Mouse (Mus musculus) forebrain, embryonic 16.5 days (tissue): ENCODE results near the gene Ankle2. TPM values are rescaled to one million over a fixed set of nuclear protein-coding genes. Genes with fewer than 3 reads are reported as not detected.

Experiments used
- ATAC-seq: fragments of 200-750 bp; cut with Nextera tagmentation; 2 replicates; pipeline ENCODE4 v1.8.0; 2017; ENCODE audit warnings: mild to moderate bottlenecking, moderate library complexity
- H3K27ac ChIP-seq: fragments of 300-500 bp; sonication (generic); 2 replicates; pipeline ENCODE4 v1.5.1; 2014; ENCODE audit warnings: low read length, control low read depth
- H3K27me3 ChIP-seq: fragments of 300-500 bp; sonication (generic); replicated peaks from 2 replicates; pipeline ENCODE4 v1.6.1; 2014; ENCODE audit warnings: low read length; ENCODE audit not compliant: control insufficient read depth, insufficient read depth
- H3K36me3 ChIP-seq: fragments of 300-500 bp; sonication (generic); 2 replicates; pipeline ENCODE4 v1.6.1; 2014; ENCODE audit not compliant: control insufficient read depth, insufficient read depth
- H3K4me1 ChIP-seq: fragments of 300-500 bp; sonication (generic); replicated peaks from 2 replicates; pipeline ENCODE4 v1.6.1; 2014; ENCODE audit warnings: low read length; ENCODE audit not compliant: control insufficient read depth, insufficient read depth
- H3K4me2 ChIP-seq: fragments of 300-500 bp; sonication (generic); 2 replicates; pipeline ENCODE4 v1.6.1; 2014; ENCODE audit warnings: mild to moderate bottlenecking, low read length, control low read depth
- H3K4me3 ChIP-seq: fragments of 300-500 bp; sonication (generic); replicated peaks from 2 replicates; pipeline ENCODE4 v1.5.1; 2014; ENCODE audit warnings: mild to moderate bottlenecking, low read length, control low read depth
- H3K9ac ChIP-seq: fragments of 300-500 bp; sonication (generic); replicated peaks from 2 replicates; pipeline ENCODE4 v1.6.1; 2014; ENCODE audit warnings: low read depth, low read length, control low read depth
- H3K9me3 ChIP-seq: fragments of 300-500 bp; sonication (generic); 2 replicates; pipeline ENCODE4 v1.6.1; 2016; ENCODE audit warnings: low read length; ENCODE audit not compliant: control insufficient read depth
- WGBS: fragments of 180-500 bp; shearing (Covaris S2); extraction: QIAGEN DNeasy Blood & Tissue Kit; methylation state at CpG from one replicate; pipeline ENCODE4 v1.1.7; 2014; 5-methylcytosine and 5-hydroxymethylcytosine counted together
- polyA plus RNA-seq: library from polyadenylated mRNA; unstranded; fragments of >200 nt; fragmentation: Nextera tagmentation; extraction: Ambion mirVana; gene quantifications from 2 replicates; pipeline ENCODE4 v1.2.1, GENCODE M21; 2015

The Ankle2 gene
- 25.2 and 29.1 TPM in 2 replicates for polyA plus RNA-seq

- Histone ChIP-seq H3K4me2 (peak within 1 kb of the TSS; percentile 77), H3K4me1 (peaks cover 23% of the 10 kb centered on the region), H3K36me3 (no peaks in the 10 kb centered on the region; the same call in 1 of the 2 replicates), H3K27me3 (no peaks in the 10 kb centered on the region), H3K9me3 (no peaks in the 10 kb centered on the region), H3K27ac (peak within 1 kb of the TSS; percentile 92), H3K9ac (peak within 1 kb of the TSS; percentile 95), H3K4me3 (peak within 1 kb of the TSS; percentile 95)
- ATAC-seq, result peak; percentile 98
- 0% methylated on average over 76 of the region's 81 CpGs for WGBS
These were observed at the start of gene Ankle2 for GRCm38 (mm10) chr5:110230780-110231461. Gene Ankle2, plus strand, starts transcription at chr5:110231004.

- Histone ChIP-seq H3K9ac (no peak overlapping the region), H3K9me3 (no peaks in the 10 kb centered on the region), H3K4me1 (peaks cover 10% of the 10 kb centered on the region), H3K27me3 (no peaks in the 10 kb centered on the region), H3K4me3 (no peak overlapping the region), H3K4me2 (no peak overlapping the region), H3K27ac (no peak overlapping the region), H3K36me3 (peaks cover 15% of the 10 kb centered on the region)
- 88% methylated on average over 5 of the region's 5 CpGs for WGBS
- no peak for ATAC-seq
These were observed 49.1 kb upstream of the Ankle2 start for GRCm38 (mm10) chr5:110181716-110182115.

DNA sequence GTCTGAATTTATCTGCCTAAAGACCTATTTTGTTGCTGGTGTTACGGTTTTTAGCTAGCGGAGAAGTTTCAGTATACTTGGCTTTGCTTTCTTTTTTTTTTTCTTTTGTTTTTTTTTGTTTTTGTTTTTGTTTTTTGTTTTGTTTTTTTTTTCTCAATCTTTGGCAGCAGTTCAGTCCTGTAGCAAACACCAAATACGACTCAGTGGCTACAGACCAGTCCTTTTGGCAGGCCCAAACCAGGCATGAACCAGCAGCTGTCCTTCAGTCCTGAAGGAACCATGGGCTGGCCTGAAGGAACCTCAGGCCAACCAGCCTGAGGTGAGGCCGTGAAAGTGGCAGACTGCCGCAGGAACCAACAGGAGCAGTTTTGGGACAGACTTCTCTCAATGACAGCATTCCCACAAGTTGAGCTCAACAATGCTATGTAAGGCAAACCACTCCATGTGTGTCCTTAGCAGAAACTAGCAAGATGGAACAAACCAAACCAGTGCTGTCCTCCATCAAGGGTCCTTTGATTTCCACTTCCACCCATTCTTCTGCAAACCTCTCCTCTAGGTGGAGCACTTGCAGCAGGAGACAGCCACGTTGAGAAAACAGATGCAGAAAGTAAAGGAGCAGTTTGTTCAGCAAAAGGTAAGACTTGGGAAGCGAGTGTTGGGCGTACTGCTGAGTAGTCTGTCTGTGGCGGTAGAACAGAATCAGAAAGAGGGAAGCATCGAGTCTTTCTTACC lies 27.5 kb upstream of the Ankle2 start:
- H3K36me3 ChIP-seq, result peaks cover 40% of the 10 kb centered on the region
- 86% methylated on average over 10 of the region's 10 CpGs for WGBS
- no peak overlapping the region for H3K9ac ChIP-seq
- H3K27me3 ChIP-seq, result no peaks in the 10 kb centered on the region
- no peaks in the 10 kb centered on the region for H3K4me1 ChIP-seq
- no peak overlapping the region for H3K4me3 ChIP-seq
- ATAC-seq, result no peak
- H3K4me2 ChIP-seq, result no peak overlapping the region
- H3K9me3 ChIP-seq, result no peaks in the 10 kb centered on the region
- H3K27ac ChIP-seq, result no peak overlapping the region

DNA sequence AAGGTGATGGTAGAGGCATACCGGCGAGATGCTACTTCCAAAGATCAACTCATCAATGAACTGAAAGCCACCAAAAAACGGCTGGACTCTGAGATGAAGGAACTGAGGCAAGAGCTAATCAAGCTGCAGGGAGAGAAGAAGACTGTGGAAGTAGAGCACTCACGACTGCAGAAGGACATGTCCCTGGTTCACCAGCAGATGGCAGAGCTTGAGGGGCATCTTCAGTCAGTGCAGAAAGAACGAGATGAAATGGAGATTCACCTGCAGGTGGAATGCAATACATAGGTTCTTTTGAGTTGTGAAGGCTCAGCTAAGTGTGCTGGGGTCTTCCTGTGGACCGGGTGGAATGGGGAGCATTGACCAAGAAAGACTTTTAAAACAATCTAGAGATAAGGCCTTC lies 26.0 kb upstream of the Ankle2 start:
- no peaks in the 10 kb centered on the region for H3K9me3 ChIP-seq
- peaks cover 46% of the 10 kb centered on the region for H3K36me3 ChIP-seq
- H3K27ac ChIP-seq, result no peak overlapping the region
- no peak overlapping the region for H3K4me3 ChIP-seq
- no peaks in the 10 kb centered on the region for H3K27me3 ChIP-seq
- no peaks in the 10 kb centered on the region for H3K4me1 ChIP-seq
- H3K9ac ChIP-seq, result no peak overlapping the region
- no peak overlapping the region for H3K4me2 ChIP-seq
- ATAC-seq, result no peak
- WGBS, result 85% methylated on average over 6 of the region's 6 CpGs

GRCm38 (mm10) chr5:110211312-110211711 lies 19.5 kb upstream of the Ankle2 start:
- WGBS, result 91% methylated on average over 2 of the region's 2 CpGs
- Histone ChIP-seq H3K36me3 (peaks cover 50% of the 10 kb centered on the region), H3K4me2 (no peak overlapping the region), H3K9ac (no peak overlapping the region), H3K4me1 (no peaks in the 10 kb centered on the region), H3K27ac (no peak overlapping the region), H3K4me3 (no peak overlapping the region), H3K27me3 (no peaks in the 10 kb centered on the region), H3K9me3 (no peaks in the 10 kb centered on the region)
- ATAC-seq, result no peak

DNA sequence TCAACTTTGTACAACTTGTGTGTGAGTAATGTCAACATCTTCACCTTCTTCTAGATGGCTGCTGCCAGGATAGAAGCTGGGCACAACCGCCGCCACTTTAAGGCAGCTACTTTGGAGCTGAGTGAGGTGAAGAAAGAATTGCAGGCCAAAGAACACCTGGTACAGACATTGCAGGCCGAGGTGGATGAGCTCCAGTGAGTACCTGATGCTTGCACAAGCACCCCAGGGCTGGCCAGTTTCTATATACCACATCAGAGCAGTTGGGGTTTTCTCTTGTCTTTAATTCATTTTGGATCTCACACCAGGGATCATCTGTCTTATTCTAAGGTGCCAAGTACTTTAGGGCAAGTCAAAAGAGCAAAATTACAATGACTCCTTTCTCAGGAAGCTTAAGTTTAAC lies 14.0 kb upstream of the Ankle2 start:
- Histone ChIP-seq H3K4me3 (no peak overlapping the region), H3K9ac (no peak overlapping the region), H3K4me1 (no peaks in the 10 kb centered on the region), H3K4me2 (no peak overlapping the region), H3K27me3 (no peaks in the 10 kb centered on the region), H3K36me3 (peaks cover 51% of the 10 kb centered on the region), H3K9me3 (no peaks in the 10 kb centered on the region), H3K27ac (no peak overlapping the region)
- ATAC-seq, result no peak
- WGBS, result 93% methylated on average over 3 of the region's 3 CpGs

GRCm38 (mm10) chr5:110220331-110220730 lies 10.5 kb upstream of the Ankle2 start:
- no peak overlapping the region for H3K4me3 ChIP-seq
- peaks cover 46% of the 10 kb centered on the region for H3K36me3 ChIP-seq
- no peak overlapping the region for H3K27ac ChIP-seq
- no peak overlapping the region for H3K9ac ChIP-seq
- H3K27me3 ChIP-seq, result no peaks in the 10 kb centered on the region
- no peak for ATAC-seq
- H3K9me3 ChIP-seq, result no peaks in the 10 kb centered on the region
- WGBS, result 92% methylated on average over 4 of the region's 4 CpGs
- no peak overlapping the region for H3K4me2 ChIP-seq
- H3K4me1 ChIP-seq, result no peaks in the 10 kb centered on the region

DNA sequence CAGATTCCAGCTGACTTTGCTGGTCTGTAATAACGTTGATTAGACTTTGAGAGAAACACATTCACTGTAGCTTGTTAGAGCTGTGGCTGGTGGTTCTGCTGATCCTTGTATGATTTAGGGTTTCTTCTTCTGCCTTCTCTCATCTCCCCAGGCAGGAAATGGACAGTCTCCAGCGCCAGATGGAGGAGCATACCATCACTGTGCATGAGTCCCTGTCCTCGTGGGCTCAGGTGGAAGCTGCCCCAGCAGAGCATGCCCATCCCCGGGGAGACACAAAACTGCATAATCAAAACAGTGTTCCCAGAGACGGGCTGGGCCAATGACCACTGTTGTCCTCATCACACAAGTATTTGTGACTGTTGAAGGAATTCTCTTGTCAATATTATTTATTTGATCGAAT lies 8.0 kb upstream of the Ankle2 start:
- Histone ChIP-seq H3K4me3 (no peak overlapping the region), H3K4me1 (no peaks in the 10 kb centered on the region), H3K36me3 (peaks cover 40% of the 10 kb centered on the region), H3K9me3 (no peaks in the 10 kb centered on the region), H3K27ac (no peak overlapping the region), H3K9ac (no peak overlapping the region), H3K4me2 (no peak overlapping the region), H3K27me3 (no peaks in the 10 kb centered on the region)
- 87% methylated on average over 6 of the region's 6 CpGs for WGBS
- ATAC-seq, result no peak

DNA sequence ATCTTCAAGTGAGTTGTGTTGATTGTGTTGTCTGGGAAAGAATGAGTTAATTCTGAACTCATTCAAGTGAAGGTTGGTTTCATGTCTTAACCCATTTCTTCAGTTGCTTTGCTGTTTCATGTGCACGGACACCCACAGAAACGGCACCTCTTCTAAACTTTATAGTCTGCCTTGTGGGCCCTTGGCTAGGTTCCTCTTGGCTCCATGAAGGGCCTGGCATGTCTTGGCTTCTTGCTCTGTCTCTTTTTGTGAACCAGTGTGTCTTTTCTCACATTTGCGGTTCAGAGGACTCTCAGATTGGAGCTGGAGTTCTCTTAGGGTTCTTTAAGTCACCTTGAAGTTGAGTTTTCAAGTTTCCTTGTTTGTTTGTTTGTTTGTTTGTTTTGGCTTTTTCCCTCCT lies 5.7 kb upstream of the Ankle2 start:
- peaks cover 3% of the 10 kb centered on the region for H3K4me1 ChIP-seq
- ATAC-seq, result no peak
- no peak overlapping the region for H3K9ac ChIP-seq
- H3K27ac ChIP-seq, result no peak overlapping the region
- H3K4me2 ChIP-seq, result no peak overlapping the region
- H3K27me3 ChIP-seq, result no peaks in the 10 kb centered on the region
- H3K9me3 ChIP-seq, result no peaks in the 10 kb centered on the region
- H3K4me3 ChIP-seq, result no peak overlapping the region
- WGBS, result 88% methylated on average over 3 of the region's 3 CpGs
- peaks cover 31% of the 10 kb centered on the region for H3K36me3 ChIP-seq
